Mouse (Mus musculus): ENCODE measurements around the gene Map3k7. TPM values are rescaled to one million over a fixed set of nuclear protein-coding genes. Genes with fewer than 3 reads are reported as not detected.

Map3k7 gene
- polyA plus RNA-seq, 1 experiment from 2014 or later, result 34.6 TPM

GRCm38 (mm10) chr4:32049824-32050223 lies 85.9 kb downstream of the Map3k7 start:
- H3K4me1 ChIP-seq (replicated peaks; ENCODE audit: control insufficient read depth, insufficient read depth, low read length), result peaks cover 1% of the 10 kb centered on the region
- ATAC-seq, result peak; percentile 57
- WGBS, result 20% methylated on average over 4 of the region's 4 CpGs
- no peaks in the 10 kb centered on the region for H3K27me3 ChIP-seq (replicated peaks; ENCODE audit: control insufficient read depth, insufficient read depth, low read length)
- H3K36me3 ChIP-seq (ENCODE audit: control insufficient read depth, insufficient read depth), result no peaks in the 10 kb centered on the region
- H3K4me2 ChIP-seq (ENCODE audit: low read length), result no peak overlapping the region
- no peak overlapping the region for H3K9ac ChIP-seq (replicated peaks; ENCODE audit: low read depth, low read length)
- H3K27ac ChIP-seq (ENCODE audit: low read length), result no peak overlapping the region
- H3K4me3 ChIP-seq (replicated peaks; ENCODE audit: low read length), result no peak overlapping the region
- no peaks in the 10 kb centered on the region for H3K9me3 ChIP-seq (ENCODE audit: control insufficient read depth, low read length)

GRCm38 (mm10) chr4:32053171-32053570 lies 89.3 kb downstream of the Map3k7 start:
- H3K4me2 ChIP-seq (ENCODE audit: low read length), result no peak overlapping the region
- ATAC-seq, result no peak
- peaks cover 12% of the 10 kb centered on the region for H3K4me1 ChIP-seq (replicated peaks; ENCODE audit: control insufficient read depth, insufficient read depth, low read length)
- no peaks in the 10 kb centered on the region for H3K9me3 ChIP-seq (ENCODE audit: control insufficient read depth, low read length)
- no peak overlapping the region for H3K9ac ChIP-seq (replicated peaks; ENCODE audit: low read depth, low read length)
- no peaks in the 10 kb centered on the region for H3K36me3 ChIP-seq (ENCODE audit: control insufficient read depth, insufficient read depth)
- WGBS, result 97% methylated on average over 14 of the region's 14 CpGs
- no peak overlapping the region for H3K4me3 ChIP-seq (replicated peaks; ENCODE audit: low read length)
- no peak overlapping the region for H3K27ac ChIP-seq (ENCODE audit: low read length)
- H3K27me3 ChIP-seq (replicated peaks; ENCODE audit: control insufficient read depth, insufficient read depth, low read length), result no peaks in the 10 kb centered on the region

GRCm38 (mm10) chr4:32055151-32056052 lies 91.5 kb downstream of the Map3k7 start:
- Histone ChIP-seq H3K27me3 (replicated peaks; ENCODE audit: control insufficient read depth, insufficient read depth, low read length) (no peaks in the 10 kb centered on the region), H3K4me3 (replicated peaks; ENCODE audit: low read length) (peak overlapping the region; percentile 37), H3K36me3 (ENCODE audit: control insufficient read depth, insufficient read depth) (no peaks in the 10 kb centered on the region), H3K4me1 (replicated peaks; ENCODE audit: control insufficient read depth, insufficient read depth, low read length) (peaks cover 12% of the 10 kb centered on the region), H3K4me2 (ENCODE audit: low read length) (peak overlapping the region; percentile 65), H3K9me3 (ENCODE audit: control insufficient read depth, low read length) (no peaks in the 10 kb centered on the region), H3K9ac (replicated peaks; ENCODE audit: low read depth, low read length) (peak overlapping the region; percentile 45), H3K27ac (ENCODE audit: low read length) (no peak overlapping the region)
- peak; percentile 93 for ATAC-seq
- 19% methylated on average over 21 of the region's 21 CpGs for WGBS

DNA sequence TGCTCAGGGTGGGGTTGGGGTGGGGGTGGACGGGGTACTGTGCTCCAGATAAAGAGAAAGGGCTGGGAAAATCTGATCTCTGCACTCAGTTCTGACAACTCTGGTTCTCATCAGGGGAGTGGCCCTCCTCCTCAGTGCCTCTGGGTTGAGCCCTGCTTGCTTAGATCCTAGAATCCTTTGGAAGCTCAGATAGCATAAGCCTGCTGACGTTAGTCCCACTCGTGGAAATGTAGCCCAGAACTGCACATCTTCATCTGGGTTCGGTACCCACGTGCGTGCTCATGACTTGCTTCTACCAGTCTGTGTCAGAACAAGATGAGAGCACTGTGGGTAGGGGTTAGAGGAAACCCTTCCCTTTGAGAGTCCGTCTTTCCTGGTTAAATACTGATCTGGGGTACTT lies 92.5 kb downstream of the Map3k7 start:
- Histone ChIP-seq H3K9me3 (ENCODE audit: control insufficient read depth, low read length) (no peaks in the 10 kb centered on the region), H3K9ac (replicated peaks; ENCODE audit: low read depth, low read length) (no peak overlapping the region), H3K27me3 (replicated peaks; ENCODE audit: control insufficient read depth, insufficient read depth, low read length) (no peaks in the 10 kb centered on the region), H3K4me3 (replicated peaks; ENCODE audit: low read length) (no peak overlapping the region), H3K4me1 (replicated peaks; ENCODE audit: control insufficient read depth, insufficient read depth, low read length) (peaks cover 12% of the 10 kb centered on the region), H3K4me2 (ENCODE audit: low read length) (no peak overlapping the region), H3K36me3 (ENCODE audit: control insufficient read depth, insufficient read depth) (no peaks in the 10 kb centered on the region), H3K27ac (ENCODE audit: low read length) (no peak overlapping the region)
- no peak; the same call in 1 of the 2 replicates for ATAC-seq
- WGBS, result 75% methylated on average over 7 of the region's 7 CpGs

GRCm38 (mm10) chr4:32057102-32057501 lies 93.2 kb downstream of the Map3k7 start:
- no peak overlapping the region for H3K4me2 ChIP-seq (ENCODE audit: low read length)
- peaks cover 12% of the 10 kb centered on the region for H3K4me1 ChIP-seq (replicated peaks; ENCODE audit: control insufficient read depth, insufficient read depth, low read length)
- no peaks in the 10 kb centered on the region for H3K36me3 ChIP-seq (ENCODE audit: control insufficient read depth, insufficient read depth)
- no peaks in the 10 kb centered on the region for H3K27me3 ChIP-seq (replicated peaks; ENCODE audit: control insufficient read depth, insufficient read depth, low read length)
- no peak overlapping the region for H3K9ac ChIP-seq (replicated peaks; ENCODE audit: low read depth, low read length)
- H3K9me3 ChIP-seq (ENCODE audit: control insufficient read depth, low read length), result no peaks in the 10 kb centered on the region
- ATAC-seq, result peak; percentile 37
- H3K4me3 ChIP-seq (replicated peaks; ENCODE audit: low read length), result no peak overlapping the region
- WGBS, result 51% methylated on average over 5 of the region's 5 CpGs
- H3K27ac ChIP-seq (ENCODE audit: low read length), result no peak overlapping the region

- H3K27ac ChIP-seq (ENCODE audit: low read length), result no peak overlapping the region
- no peak overlapping the region for H3K4me3 ChIP-seq (replicated peaks; ENCODE audit: low read length)
- WGBS, result 90% methylated on average over 4 of the region's 4 CpGs
- H3K36me3 ChIP-seq (ENCODE audit: control insufficient read depth, insufficient read depth), result no peaks in the 10 kb centered on the region
- no peaks in the 10 kb centered on the region for H3K9me3 ChIP-seq (ENCODE audit: control insufficient read depth, low read length)
- ATAC-seq, result no peak
- H3K9ac ChIP-seq (replicated peaks; ENCODE audit: low read depth, low read length), result no peak overlapping the region
- H3K27me3 ChIP-seq (replicated peaks; ENCODE audit: control insufficient read depth, insufficient read depth, low read length), result no peaks in the 10 kb centered on the region
- H3K4me1 ChIP-seq (replicated peaks; ENCODE audit: control insufficient read depth, insufficient read depth, low read length), result peaks cover 16% of the 10 kb centered on the region
- no peak overlapping the region for H3K4me2 ChIP-seq (ENCODE audit: low read length)
These were observed 96.8 kb downstream of the Map3k7 start for GRCm38 (mm10) chr4:32060686-32061085.

DNA sequence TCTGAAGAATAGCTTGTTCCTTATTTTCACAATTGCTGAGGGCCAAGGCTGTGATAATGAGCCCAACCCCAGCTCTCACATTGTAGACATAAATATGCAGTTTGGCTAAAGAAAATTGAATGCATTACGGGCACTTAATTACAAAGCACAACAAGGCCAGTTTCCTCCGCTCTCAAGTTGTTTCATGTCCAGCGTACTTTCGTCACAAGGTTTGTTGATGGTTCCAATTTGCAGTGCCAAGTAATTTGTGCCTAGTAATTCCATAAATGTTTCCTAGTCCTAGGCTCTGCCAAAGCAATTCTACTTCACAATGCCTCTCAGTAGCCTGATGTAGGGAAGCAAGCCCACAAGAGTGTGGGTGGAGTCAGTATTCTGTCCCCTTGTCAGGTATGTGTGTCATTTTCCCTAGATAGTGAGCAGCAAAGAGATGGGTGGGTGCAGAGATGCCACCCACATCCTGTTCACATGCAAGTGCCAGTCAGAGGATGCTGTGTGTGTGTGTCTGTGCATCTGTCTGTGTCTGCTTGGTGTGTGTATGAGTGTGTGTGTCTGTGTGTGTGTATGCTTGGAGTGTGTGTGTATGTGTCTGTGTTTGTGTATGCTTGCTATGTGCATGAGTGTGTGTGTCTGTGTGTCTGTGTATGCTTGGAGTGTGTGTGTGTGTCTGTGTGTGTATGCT lies 98.6 kb downstream of the Map3k7 start:
- peak; percentile 66 for ATAC-seq
- no peak overlapping the region for H3K27ac ChIP-seq (ENCODE audit: low read length)

DNA sequence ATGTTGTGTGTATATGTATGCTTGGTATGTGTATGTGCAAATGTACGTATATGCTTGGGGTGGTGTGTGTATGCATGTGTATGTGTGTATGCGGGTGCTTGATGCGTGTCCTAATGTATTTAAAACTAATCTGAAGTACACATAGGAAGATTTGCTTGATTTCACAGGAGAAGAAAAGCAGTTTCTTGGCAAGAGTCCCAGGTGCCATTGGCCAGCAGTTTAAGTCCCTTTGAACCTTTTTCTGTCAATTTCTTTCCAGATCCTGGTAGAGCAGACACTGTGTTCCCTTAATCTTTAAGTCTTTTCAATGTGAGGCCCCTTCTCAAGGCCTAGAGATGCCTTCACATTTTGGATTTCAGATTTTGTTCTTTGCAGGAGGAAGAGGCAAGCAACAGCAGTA lies 99.4 kb downstream of the Map3k7 start:
- Histone ChIP-seq H3K27me3 (replicated peaks; ENCODE audit: control insufficient read depth, insufficient read depth, low read length) (no peaks in the 10 kb centered on the region), H3K4me3 (replicated peaks; ENCODE audit: low read length) (no peak overlapping the region), H3K9ac (replicated peaks; ENCODE audit: low read depth, low read length) (no peak overlapping the region), H3K4me1 (replicated peaks; ENCODE audit: control insufficient read depth, insufficient read depth, low read length) (peaks cover 11% of the 10 kb centered on the region), H3K9me3 (ENCODE audit: control insufficient read depth, low read length) (no peaks in the 10 kb centered on the region), H3K36me3 (ENCODE audit: control insufficient read depth, insufficient read depth) (no peaks in the 10 kb centered on the region), H3K4me2 (ENCODE audit: low read length) (no peak overlapping the region), H3K27ac (ENCODE audit: low read length) (no peak overlapping the region)
- WGBS, result 37% methylated on average over 3 of the region's 3 CpGs
- no peak for ATAC-seq

More for the DNA sequence above, 98.6 kb downstream of the Map3k7 start:
- Histone ChIP-seq H3K4me1 (replicated peaks; ENCODE audit: control insufficient read depth, insufficient read depth, low read length) (peaks cover 11% of the 10 kb centered on the region), H3K36me3 (ENCODE audit: control insufficient read depth, insufficient read depth) (no peaks in the 10 kb centered on the region), H3K4me2 (ENCODE audit: low read length) (no peak overlapping the region), H3K27me3 (replicated peaks; ENCODE audit: control insufficient read depth, insufficient read depth, low read length) (no peaks in the 10 kb centered on the region), H3K9me3 (ENCODE audit: control insufficient read depth, low read length) (no peaks in the 10 kb centered on the region), H3K9ac (replicated peaks; ENCODE audit: low read depth, low read length) (no peak overlapping the region), H3K4me3 (replicated peaks; ENCODE audit: low read length) (no peak overlapping the region)
- 23% methylated on average over 4 of the region's 4 CpGs for WGBS

All from forebrain, embryonic 16.5 days (tissue).